Mouse (Mus musculus): Measurements from ENCODE around the gene Hrnr.

DNA sequence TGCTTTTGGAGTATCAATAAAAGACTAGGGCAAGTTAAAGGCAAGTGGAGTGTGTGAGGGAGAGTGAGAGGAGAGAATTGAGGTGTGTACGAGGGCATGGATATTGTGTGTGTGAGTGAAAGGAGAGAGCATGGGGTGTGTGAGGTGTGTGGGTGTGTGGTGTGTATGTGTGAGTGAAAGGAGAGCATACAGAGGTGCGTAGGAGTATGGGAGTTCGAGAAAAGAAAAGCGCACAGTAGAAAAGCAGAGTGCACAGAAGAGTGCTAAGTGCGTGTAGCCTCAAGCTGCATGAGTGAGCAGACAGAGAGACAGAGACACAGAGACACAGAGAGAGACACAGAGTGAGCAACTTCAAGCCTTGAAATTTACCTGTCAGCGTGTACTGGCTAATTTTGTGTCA is 19.7 kb upstream of the Hrnr start:
- TF ChIP-seq CTCF (IDR thresholded peaks at IDR 0.05; ENCODE audit: extremely low read depth, insufficient read length, insufficient replicate concordance, low read depth, low read length) (no peak), POLR2A (IDR thresholded peaks at IDR 0.05; ENCODE audit: low read depth, low read length) (no peak)
